Mouse (Mus musculus): Measurements from ENCODE around the gene Dpyd.

- TF ChIP-seq POLR2A (IDR thresholded peaks at IDR 0.05; ENCODE audit: insufficient read depth, low read depth, low read length) = no peak
- TF ChIP-seq EP300 (IDR thresholded peaks at IDR 0.05; ENCODE audit: insufficient read depth, low read depth, low read length) = no peak
- no peak for TF ChIP-seq CTCF (IDR thresholded peaks at IDR 0.05)
These were observed 902.5 kb downstream of the Dpyd start for GRCm38 (mm10) chr3:119464479-119464878.

Measured in heart, adult 2 months (tissue).